Mouse (Mus musculus): Measurements from ENCODE around the gene Lrrc63. TPM values are rescaled to one million over a fixed set of nuclear protein-coding genes. Genes with fewer than 3 reads are reported as not detected.
"Not testable (repeated sequence)": the region's sequence is repeated elsewhere in the genome, so short reads cannot be mapped to it uniquely, and the experiment has no call there.

Gene Lrrc63
- under 1 TPM in 1 of 2 experiments, not detected in 1; 0.11 TPM for total RNA-seq (2021)
- long read RNA-seq, experiment 1 = 0 reads
- long read RNA-seq, experiment 2 = 0 reads

DNA sequence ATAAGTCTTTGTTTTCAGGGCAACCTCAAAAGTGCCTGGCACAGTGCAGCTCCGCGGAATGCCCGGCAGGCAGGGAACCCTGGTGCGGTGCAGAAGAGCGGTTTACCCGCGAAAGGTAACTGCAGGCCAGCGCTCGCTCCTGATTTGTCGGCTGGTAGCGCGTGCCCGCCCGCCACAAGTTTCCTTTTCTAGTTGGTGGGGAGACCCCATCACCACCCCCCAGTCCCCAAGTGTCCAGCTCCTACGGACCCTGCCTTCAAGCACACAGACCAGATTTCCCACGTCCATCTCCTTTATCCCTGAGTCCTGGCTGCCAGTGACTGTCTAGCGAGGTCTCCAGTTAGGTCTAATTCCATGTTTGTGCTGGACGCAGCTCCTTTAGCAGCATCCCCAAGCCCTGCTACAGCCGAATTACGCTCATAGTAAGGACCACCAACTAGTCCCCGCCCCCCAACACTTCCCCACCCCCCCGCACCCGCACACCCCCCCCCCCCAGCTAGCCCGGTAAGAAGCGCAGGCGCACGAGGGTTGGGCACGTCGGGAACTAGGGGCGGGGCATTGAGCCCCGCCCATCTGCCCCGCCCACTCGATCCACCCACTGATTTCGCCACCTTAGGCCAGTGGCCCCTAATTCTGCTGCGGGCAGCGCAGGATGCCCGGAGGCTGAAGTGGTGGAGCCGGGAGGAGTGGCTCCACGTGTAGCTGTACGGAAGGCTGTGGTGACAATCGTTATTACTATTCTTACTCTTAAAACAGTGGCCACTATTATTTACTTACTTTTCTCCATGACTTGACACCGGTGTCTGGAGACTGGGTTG, at the start of gene Lrrc63, which contains the start of gene Lcp1:
Lrrc63 (minus strand) TSS at position 381 of the 818 bp plus-strand sequence.
Lcp1 (plus strand) TSS at position 601 of the 818 bp plus-strand sequence.
- DNase-seq (ENCODE audit: low spot score in 2 of 2) = peak; percentile 38 to 66

- no peak for DNase-seq (ENCODE audit: low spot score in 2 of 2)
Observed at GRCm38 (mm10) chr14:75179255-75179963, 48.7 kb upstream of the Lrrc63 start.

DNA sequence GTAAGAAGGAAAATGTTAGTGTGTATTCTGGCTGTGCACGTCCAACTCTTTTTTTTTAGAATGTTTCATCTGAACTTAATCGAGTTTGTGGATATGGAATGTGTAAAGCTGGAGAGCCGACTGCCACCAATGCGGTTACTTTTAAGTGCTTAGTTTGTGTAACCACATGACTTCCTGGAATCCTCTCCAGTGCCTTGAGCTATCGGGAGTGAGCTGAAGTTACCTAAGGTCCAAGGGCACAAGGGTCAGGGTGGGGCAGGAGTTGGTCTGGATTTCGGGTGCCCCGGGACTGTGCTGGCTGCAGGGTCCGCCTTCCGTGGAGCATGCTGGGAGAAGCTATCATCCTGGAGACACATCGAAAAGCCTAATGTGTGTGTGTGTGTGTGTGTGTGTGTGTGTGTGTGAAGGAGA, 48.1 kb upstream of the Lrrc63 start:
- no peak for DNase-seq (ENCODE audit: low spot score in 2 of 2)

DNA sequence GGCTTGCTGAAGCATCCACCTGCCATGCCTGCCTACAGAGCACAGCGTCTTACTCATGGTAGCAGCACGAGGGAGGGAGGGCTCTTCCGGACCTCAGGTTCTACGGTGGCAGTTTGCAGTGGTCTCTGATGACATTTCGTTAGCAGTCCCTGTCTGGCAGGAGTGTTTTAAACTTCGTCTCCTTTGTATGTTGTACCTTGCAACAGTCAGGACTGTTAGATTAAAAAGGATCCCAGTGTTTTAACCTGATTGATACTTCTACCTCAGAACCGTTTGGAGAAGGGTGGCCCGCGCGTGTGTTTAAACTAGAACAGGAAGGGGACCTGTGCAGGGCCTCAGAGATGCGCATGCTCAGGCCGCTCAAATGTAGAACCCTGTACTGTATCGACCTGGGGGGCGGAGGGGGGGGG, 47.7 kb upstream of the Lrrc63 start:
- no peak for DNase-seq (ENCODE audit: low spot score in 2 of 2)

DNA sequence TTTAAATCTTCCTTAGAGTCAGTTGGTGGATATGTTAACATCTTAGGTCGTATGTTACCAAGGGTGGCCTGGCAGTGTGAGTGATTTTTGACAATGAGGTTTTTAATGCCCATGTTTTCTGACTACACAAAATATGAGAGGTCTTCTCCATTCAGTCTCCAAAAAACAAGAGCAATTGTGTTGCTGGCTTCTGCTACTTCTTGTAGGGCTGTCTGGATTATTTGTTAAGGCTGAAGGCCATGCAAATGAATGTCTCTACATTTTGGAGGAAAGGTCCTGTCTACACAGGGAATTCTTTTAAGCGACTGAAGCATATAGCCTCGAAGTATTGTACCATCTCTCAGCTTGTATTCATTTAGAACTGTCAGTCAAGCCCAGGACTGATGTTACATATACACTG, 46.7 kb upstream of the Lrrc63 start:
- no peak for DNase-seq (ENCODE audit: low spot score in 2 of 2)

- DNase-seq (ENCODE audit: low spot score in 2 of 2) = no peak
Observed at GRCm38 (mm10) chr14:75176425-75177045, 45.9 kb upstream of the Lrrc63 start.

GRCm38 (mm10) chr14:75175781-75176180, 45.1 kb upstream of the Lrrc63 start:
- no peak for DNase-seq (ENCODE audit: low spot score in 2 of 2)

GRCm38 (mm10) chr14:75174731-75175555, 44.3 kb upstream of the Lrrc63 start:
- DNase-seq (ENCODE audit: low spot score in 2 of 2) = no peak

DNA sequence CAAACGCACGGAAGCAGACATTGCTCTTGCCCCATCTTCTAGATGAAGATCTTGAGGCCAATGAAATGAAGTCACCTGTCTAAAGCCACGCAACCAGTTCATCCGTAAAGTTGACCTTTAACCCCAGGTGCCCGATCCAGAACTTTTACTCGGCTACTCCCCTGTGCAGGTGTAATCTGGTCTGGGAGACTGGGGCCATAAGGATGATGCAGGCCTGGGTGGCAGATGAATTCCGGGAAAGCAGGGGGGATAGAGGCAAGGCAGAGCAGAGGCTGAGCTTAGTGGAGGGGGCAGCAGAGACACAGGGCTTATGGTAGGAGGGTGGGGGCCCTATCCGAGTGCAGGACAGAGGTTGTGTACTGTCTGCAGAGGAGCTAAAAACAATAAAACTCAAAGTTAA, 43.6 kb upstream of the Lrrc63 start:
- no peak for DNase-seq (ENCODE audit: low spot score in 2 of 2)

- DNase-seq (ENCODE audit: low spot score in 2 of 2) = no peak
Observed at GRCm38 (mm10) chr14:75170546-75170945, 39.9 kb upstream of the Lrrc63 start.

GRCm38 (mm10) chr14:75168501-75168900, 37.8 kb upstream of the Lrrc63 start:
- DNase-seq (ENCODE audit: low spot score in 2 of 2) = no peak

DNA sequence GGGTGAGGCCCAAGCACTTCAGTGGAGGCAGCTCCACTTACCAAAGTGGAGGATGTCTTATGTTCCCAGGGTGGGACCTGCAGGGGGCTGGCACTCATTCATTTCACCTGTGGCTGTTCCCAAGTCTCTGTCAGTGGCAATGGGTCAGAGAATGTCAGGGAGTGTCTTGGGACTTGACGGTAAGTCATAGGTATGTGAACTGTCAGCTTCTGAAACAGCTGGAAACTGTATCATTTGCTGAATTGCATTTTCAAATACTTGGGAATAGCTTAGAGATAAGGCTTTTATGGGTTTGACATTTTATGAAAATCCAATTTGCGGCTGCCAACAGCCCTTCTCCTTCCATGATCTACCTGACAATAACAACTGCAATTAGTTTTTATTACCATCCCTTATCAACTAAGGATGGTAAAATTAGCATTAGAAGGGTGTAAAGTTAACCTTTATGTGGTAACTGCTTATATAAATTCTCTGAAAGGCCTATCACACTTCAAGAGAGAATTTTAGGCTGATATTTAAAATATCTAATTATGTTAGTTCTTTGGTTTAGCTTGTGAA, 35.0 kb upstream of the Lrrc63 start:
- DNase-seq (ENCODE audit: low spot score in 2 of 2) = no peak

GRCm38 (mm10) chr14:75164345-75164744, 33.7 kb upstream of the Lrrc63 start:
- DNase-seq (ENCODE audit: low spot score in 2 of 2) = no peak

DNA sequence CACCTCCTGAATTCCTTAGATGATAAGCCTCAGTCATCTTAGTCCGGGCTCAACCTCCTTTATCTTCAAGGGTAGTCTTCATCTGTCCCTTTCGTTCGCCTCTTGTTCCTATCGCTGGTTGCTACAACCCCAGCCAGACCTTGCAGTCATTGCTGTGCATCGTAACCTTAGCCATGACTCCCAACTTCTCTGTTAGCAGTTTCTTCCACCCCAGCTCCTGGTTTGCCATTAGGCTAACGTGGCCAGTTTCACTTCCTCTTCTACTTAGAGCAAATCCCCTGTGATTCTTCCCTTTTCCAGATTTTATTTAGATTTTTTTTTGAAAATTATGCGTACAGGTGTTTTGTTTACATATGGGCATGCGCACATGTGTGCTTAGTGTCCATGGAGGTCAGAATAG, 33.2 kb upstream of the Lrrc63 start:
- no peak for DNase-seq (ENCODE audit: low spot score in 2 of 2)

GRCm38 (mm10) chr14:75159375-75159774, 28.7 kb upstream of the Lrrc63 start:
- no peak for DNase-seq (ENCODE audit: low spot score in 2 of 2)

GRCm38 (mm10) chr14:75154481-75154880, 23.8 kb upstream of the Lrrc63 start:
- no peak for DNase-seq (ENCODE audit: low spot score in 2 of 2)

DNA sequence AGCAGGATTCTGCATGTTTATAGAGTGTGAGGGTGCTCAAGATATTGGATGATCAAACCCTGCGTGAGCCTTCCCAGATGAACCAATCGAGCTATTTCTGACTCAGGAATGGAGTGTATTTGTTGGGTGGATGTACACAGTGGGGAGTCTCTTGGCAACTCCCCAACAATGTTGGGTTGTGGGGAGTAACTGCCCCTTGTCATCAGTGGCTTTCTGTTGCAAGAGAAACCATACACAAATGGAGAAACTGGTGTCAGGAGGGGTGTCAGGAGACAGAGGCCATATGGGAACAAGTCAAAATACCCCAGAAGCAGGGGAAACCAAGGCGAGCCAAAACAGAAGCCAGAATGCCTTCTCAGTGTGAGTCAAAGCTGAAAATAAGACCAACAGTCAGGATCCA, 20.5 kb upstream of the Lrrc63 start:
- no peak for DNase-seq (ENCODE audit: low spot score in 2 of 2)

GRCm38 (mm10) chr14:75150653-75151052, 20.0 kb upstream of the Lrrc63 start:
- DNase-seq (ENCODE audit: low spot score in 2 of 2) = no peak

- DNase-seq (ENCODE audit: low spot score in 2 of 2) = no peak
Observed at GRCm38 (mm10) chr14:75148229-75148628, 17.5 kb upstream of the Lrrc63 start.

- not testable (repeated sequence) for DNase-seq (ENCODE audit: low spot score in 2 of 2)
Observed at GRCm38 (mm10) chr14:75147706-75148105, 17.0 kb upstream of the Lrrc63 start.

- DNase-seq (ENCODE audit: low spot score in 2 of 2) = no peak
Observed at GRCm38 (mm10) chr14:75139225-75139624, 8.5 kb upstream of the Lrrc63 start.
